Mouse (Mus musculus) lung, postnatal 0 days (tissue): Measurements from ENCODE around the gene Ehmt2.

Experiments
- CTCF ChIP-seq: IDR thresholded peaks from 2 replicates; pipeline ENCODE4 v1.5.1; 2016; ENCODE audit warnings: antibody characterized with exemption, mild to moderate bottlenecking
- EP300 ChIP-seq: IDR thresholded peaks from 2 replicates; pipeline ENCODE4 v1.6.1; 2016; ENCODE audit warnings: antibody characterized with exemption, mild to moderate bottlenecking, control low read depth

DNA sequence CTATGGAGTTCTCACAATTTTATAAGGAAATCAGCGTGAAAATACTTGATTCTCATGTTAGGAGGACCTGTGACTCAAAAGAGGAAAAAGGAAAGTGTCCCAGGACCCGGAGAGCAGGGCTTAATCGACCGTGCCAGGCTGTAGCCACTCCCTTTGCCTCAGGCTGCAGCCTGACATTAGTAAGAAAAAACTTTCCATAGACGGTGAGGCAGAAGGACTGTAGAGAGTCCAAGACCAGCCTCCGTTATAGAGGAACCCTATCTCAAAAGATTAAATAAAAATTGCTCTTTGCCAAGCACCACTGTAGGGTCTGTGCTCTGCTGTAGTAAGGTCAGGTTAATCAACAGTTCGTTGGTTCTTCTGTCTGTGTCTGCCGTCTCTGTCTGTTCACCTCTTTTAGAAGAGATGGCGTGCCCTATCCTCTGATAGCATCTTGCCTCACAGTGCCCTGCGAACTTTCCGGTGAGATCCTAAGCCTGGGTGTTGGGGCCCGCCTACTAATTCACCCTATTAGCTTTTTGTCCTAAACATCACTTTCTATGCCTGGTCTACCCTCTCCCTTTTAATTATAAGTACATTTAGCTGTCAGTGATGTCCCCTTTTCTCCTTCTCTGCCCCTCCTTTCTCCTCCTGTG lies 61.7 kb downstream of the Ehmt2 start:
- TF ChIP-seq CTCF = no peak
- no peak for TF ChIP-seq EP300
